Mouse (Mus musculus) heart, adult 2 months (tissue): ENCODE data around the gene Kmt2c. TPM values are rescaled to one million over a fixed set of nuclear protein-coding genes. Genes with fewer than 3 reads are reported as not detected.

Source experiments
- DNase-seq, 2 experiments: peaks; one replicate each; pipeline ENCODE4 v3.0.0; 2021
- H3K27ac ChIP-seq: fragments of 200-600 bp; 2 replicates; pipeline ENCODE4 v1.8.1; 2022
- H3K27me3 ChIP-seq: fragments of 200-500 bp; 2 replicates; pipeline ENCODE4 v1.6.1; 2012; ENCODE audit warnings: mild to moderate bottlenecking, low read length, inconsistent platforms, mixed read lengths; ENCODE audit not compliant: control insufficient read depth, insufficient read depth
- H3K36me3 ChIP-seq: fragments of 200-500 bp; 2 replicates; pipeline ENCODE4 v1.6.1; 2012; ENCODE audit warnings: low read length, inconsistent platforms; ENCODE audit not compliant: control insufficient read depth, insufficient read depth
- H3K4me1 ChIP-seq: fragments of 200-500 bp; 2 replicates; pipeline ENCODE4 v1.6.1; 2011; ENCODE audit warnings: low read length; ENCODE audit not compliant: control insufficient read depth, insufficient read depth
- H3K4me3 ChIP-seq: fragments of 200-600 bp; 2 replicates; pipeline ENCODE4 v1.8.1; 2022
- H3K79me2 ChIP-seq: fragments of 200-500 bp; replicated peaks from 2 replicates; pipeline ENCODE4 v1.6.1; 2012; ENCODE audit warnings: mild to moderate bottlenecking, inconsistent platforms, low read length, moderate library complexity, mixed read lengths; ENCODE audit not compliant: control insufficient read depth, insufficient read depth
- H3K9ac ChIP-seq: fragments of 200-500 bp; 2 replicates; pipeline ENCODE4 v1.6.1; 2012; ENCODE audit warnings: low read depth, mild to moderate bottlenecking, control low read depth, inconsistent platforms, low read length, mixed read lengths
- CTCF ChIP-seq: fragments of 200-600 bp; IDR thresholded peaks from 2 replicates; pipeline ENCODE4 v1.8.1; 2022; ENCODE audit warnings: antibody characterized with exemption, mild to moderate bottlenecking, moderate library complexity
- EP300 ChIP-seq: fragments of 200-500 bp; IDR thresholded peaks from 2 replicates; pipeline ENCODE4 v1.6.1; 2011; ENCODE audit warnings: low read depth, low read length, control low read depth; ENCODE audit not compliant: insufficient read depth
- POLR2A ChIP-seq: fragments of 200-500 bp; IDR thresholded peaks from 2 replicates; pipeline ENCODE4 v1.6.1; 2011; ENCODE audit warnings: mild to moderate bottlenecking, low read depth, low read length, control low read depth; ENCODE audit not compliant: insufficient read depth
- WGBS: fragments of 180-500 bp; shearing (Covaris S2); methylation state at CpG from one replicate; pipeline ENCODE4 v1.1.7; 2018; 5-methylcytosine and 5-hydroxymethylcytosine counted together
- intact Hi-C: fragments of 180-260 bp; cut with DNase I; formaldehyde crosslinking; loops from one replicate; pipeline ENCODE4 v1.15.1; 2025
- polyA plus RNA-seq: library from polyadenylated mRNA; depleted of rRNA; stranded (reverse); fragments of >200 nt; gene quantifications from 2 replicates; pipeline ENCODE4 v1.2.3, GENCODE M21; 2012
- total RNA-seq, 2 experiments: library from RNA; stranded (reverse); gene quantifications; 2 replicates each; pipeline ENCODE4 v1.2.3; 2021

The Kmt2c gene
- total and polyA plus RNA-seq, 3 experiments: 11.6 to 44.0 (median 43.0) TPM

DNA sequence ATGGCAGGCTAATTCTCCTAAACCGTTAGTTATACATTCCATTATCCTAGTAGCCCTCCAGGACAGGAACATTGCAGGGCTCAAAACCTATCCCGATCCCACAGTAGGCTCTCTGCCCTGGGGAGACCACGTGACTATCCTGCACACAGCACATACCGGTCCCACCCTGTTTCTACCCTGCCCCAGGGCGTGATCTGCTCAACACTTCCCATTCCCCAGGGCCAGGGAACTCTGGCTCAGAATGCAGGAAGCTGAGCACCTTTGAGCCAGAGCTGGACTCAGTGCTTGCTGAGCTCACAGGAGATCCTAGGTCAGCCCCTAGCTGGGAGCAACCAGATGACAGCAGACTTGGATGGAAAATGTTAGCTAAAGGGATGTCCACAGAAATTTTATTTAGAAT, 27.5 kb upstream of the Kmt2c start:
- intact Hi-C loops: loop anchor here (1.0 to 5.0 kb wide), 2 partner anchors 88 to 181 kb away; partner anchors contain the start of gene Xrcc2
- WGBS: 40% methylated on average over 5 of the region's 5 CpGs

DNA sequence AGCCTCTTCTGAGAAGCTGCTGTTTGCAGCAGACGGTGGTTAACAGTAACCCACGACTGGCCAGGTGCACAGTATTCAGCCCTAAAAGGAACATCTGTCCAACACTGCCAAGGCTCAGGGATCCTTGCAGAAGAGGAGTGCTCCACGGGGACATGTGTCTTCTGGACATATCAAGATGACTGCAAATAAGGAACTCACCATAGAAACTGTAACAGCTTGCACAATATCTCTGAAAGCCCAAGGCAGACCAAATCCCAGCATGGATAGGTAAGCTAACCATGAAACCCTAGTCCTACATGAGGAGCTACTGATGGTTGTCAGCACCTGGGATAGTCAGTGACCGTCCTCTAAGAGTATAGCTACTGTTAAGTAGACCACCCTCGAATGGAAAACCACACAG, 22.9 kb upstream of the Kmt2c start:
- no peaks in the 10 kb centered on the region for H3K79me2 ChIP-seq
- no peaks in the 10 kb centered on the region for H3K36me3 ChIP-seq
- no peak for DNase-seq
- 85% methylated on average over 5 of the region's 5 CpGs for WGBS
- TF ChIP-seq POLR2A: no peak
- no peak for TF ChIP-seq CTCF
- no peak for TF ChIP-seq EP300
- intact Hi-C loops: no loop called here
- no peak overlapping the region for H3K4me3 ChIP-seq
- no peak overlapping the region for H3K27ac ChIP-seq
- peaks cover 5% of the 10 kb centered on the region for H3K4me1 ChIP-seq
- H3K27me3 ChIP-seq: no peaks in the 10 kb centered on the region
- H3K9ac ChIP-seq: no peak overlapping the region

More for the DNA sequence above, 27.5 kb upstream of the Kmt2c start:
- peaks cover 9% of the 10 kb centered on the region for H3K4me1 ChIP-seq
- H3K79me2 ChIP-seq: no peaks in the 10 kb centered on the region
- peak; percentile 62 to 79 for DNase-seq
- TF ChIP-seq CTCF (peak; percentile 35), EP300 (0 out of 2 replicates have a peak, but pooled peaks have one; percentile 33), POLR2A (0 out of 2 replicates have a peak, but pooled peaks have one; percentile 46)
- H3K9ac ChIP-seq: no peak overlapping the region
- no peak overlapping the region for H3K4me3 ChIP-seq
- no peaks in the 10 kb centered on the region for H3K36me3 ChIP-seq
- H3K27me3 ChIP-seq: no peaks in the 10 kb centered on the region
- peak overlapping the region; percentile 36 for H3K27ac ChIP-seq

DNA sequence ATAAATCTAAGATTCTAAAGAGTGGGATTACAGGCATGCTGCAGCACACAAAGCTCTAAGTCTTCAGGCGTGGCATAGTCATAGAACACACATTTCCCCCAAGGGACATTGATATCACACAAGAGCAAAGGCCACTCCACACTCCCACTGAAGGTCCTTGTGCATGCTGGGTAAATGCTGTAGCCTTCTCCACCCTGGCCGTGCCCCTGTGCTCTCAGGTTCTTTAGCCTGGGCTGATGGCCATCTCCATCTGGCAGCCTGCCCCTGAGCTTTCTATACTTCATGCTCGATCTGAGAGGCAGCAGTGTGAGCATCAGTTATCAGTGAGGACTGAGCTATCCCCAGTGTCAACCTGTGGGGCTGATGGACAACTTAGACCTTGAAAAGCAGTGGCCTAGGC, 21.2 kb upstream of the Kmt2c start:
- no peaks in the 10 kb centered on the region for H3K27me3 ChIP-seq
- H3K79me2 ChIP-seq: no peaks in the 10 kb centered on the region
- TF ChIP-seq EP300: no peak
- no peak for TF ChIP-seq CTCF
- no peak for DNase-seq
- H3K4me3 ChIP-seq: no peak overlapping the region
- H3K9ac ChIP-seq: no peak overlapping the region
- no peaks in the 10 kb centered on the region for H3K4me1 ChIP-seq
- 37% methylated on average over 3 of the region's 3 CpGs for WGBS
- intact Hi-C loops: no loop called here
- no peak overlapping the region for H3K27ac ChIP-seq
- H3K36me3 ChIP-seq: no peaks in the 10 kb centered on the region

DNA sequence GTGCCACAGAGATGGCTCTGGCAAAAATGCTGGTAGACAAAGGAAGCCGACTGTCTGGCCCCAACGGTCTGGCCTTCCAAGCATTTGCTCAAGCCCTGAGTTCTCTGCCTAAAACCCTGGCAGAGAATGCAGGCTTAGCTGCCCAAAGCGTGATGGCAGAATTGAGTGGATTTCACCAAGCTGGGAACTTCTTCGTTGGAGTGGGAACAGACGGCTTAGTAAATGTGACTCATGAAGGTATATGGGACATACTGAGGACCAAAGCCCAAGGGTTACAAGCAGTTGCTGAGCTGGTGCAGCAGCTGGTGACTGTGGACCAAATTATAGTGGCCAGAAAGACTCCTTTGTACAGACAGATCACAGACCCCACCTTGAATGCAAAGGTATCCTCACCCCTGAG, 19.0 kb upstream of the Kmt2c start:
- H3K4me1 ChIP-seq: no peaks in the 10 kb centered on the region
- intact Hi-C loops: no loop called here
- no peak for TF ChIP-seq EP300
- no peak for TF ChIP-seq POLR2A
- TF ChIP-seq CTCF: no peak
- no peak overlapping the region for H3K4me3 ChIP-seq
- no peaks in the 10 kb centered on the region for H3K79me2 ChIP-seq
- no peak for DNase-seq
- H3K36me3 ChIP-seq: no peaks in the 10 kb centered on the region
- WGBS: 82% methylated on average over 5 of the region's 5 CpGs
- H3K27me3 ChIP-seq: no peaks in the 10 kb centered on the region
- H3K9ac ChIP-seq: no peak overlapping the region
- no peak overlapping the region for H3K27ac ChIP-seq

DNA sequence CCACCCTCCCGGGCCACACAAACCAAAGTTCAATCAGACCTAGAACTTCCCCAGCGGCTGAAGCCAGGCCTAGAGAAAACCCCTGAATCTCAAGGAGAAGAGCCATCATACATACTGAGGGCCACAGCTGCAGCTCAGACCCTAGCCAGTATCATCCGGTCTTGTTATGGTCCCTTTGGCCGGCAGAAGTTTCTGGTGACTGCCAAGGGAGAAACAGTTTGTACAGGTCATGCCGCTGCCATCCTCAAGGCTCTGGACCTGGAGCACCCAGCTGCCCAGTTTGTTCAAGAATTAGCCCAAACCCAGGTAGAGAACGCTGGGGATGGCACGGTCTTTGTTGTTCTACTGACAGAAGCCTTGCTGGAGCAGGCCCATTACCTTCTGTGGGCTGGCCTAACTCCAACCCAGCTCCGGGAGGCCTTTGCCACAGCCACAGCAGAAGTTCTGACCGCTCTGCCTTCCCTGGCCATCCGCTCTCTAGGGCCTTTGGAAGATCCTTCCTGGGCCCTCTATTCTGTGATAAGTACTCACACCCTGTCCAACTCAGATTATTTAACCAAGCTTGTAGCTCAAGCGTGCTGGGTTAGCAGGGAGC, 17.8 kb upstream of the Kmt2c start:
- 91% methylated on average over 11 of the region's 11 CpGs for WGBS
- Histone ChIP-seq H3K4me3 (no peak overlapping the region), H3K4me1 (no peaks in the 10 kb centered on the region), H3K27me3 (no peaks in the 10 kb centered on the region), H3K9ac (no peak overlapping the region), H3K36me3 (no peaks in the 10 kb centered on the region), H3K79me2 (no peaks in the 10 kb centered on the region), H3K27ac (no peak overlapping the region)
- no peak for DNase-seq
- TF ChIP-seq POLR2A (no peak), CTCF (no peak), EP300 (no peak)
- intact Hi-C loops: no loop called here

DNA sequence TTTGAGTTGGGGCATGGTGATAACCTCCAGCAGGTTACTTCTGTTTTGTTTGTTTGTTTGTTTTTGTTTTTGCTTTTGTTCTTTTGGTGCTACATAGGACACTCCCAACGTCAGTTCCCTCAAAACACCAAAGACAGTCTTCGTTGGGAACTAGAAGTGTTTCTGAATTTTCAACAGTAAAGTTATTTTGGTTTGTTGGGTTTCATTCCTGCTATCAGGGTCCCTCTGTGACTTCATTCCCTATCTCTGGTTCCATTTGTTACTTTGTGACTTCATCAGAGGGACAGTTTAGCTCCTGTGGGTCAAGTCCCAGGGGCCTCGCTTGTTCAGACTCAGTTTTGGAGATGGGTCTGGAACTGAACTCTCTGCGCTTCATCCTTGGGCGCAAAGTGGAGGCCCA, 17.2 kb upstream of the Kmt2c start, which contains the start of gene Cct8l1:
TSS of gene Cct8l1 (plus strand) at position 301 of the 400 bp plus-strand sequence.
- no peak within 1 kb of the TSS for H3K9ac ChIP-seq
- TF ChIP-seq POLR2A: no peak
- no peak for TF ChIP-seq CTCF
- no peak for TF ChIP-seq EP300
- no peaks in the 10 kb centered on the region for H3K4me1 ChIP-seq
- WGBS: 89% methylated on average over 5 of the region's 5 CpGs
- intact Hi-C loops: no loop called here
- no peak within 1 kb of the TSS for H3K27ac ChIP-seq
- no peak for DNase-seq
- no peak within 1 kb of the TSS for H3K4me3 ChIP-seq
- no peaks in the 10 kb centered on the region for H3K36me3 ChIP-seq
- no peaks in the 10 kb centered on the region for H3K27me3 ChIP-seq
- no peaks in the 10 kb centered on the region for H3K79me2 ChIP-seq
